Mouse (Mus musculus) heart, embryonic 14.5 days (tissue): ENCODE data around the gene Tstd1. TPM values are rescaled to one million over a fixed set of nuclear protein-coding genes. Genes with fewer than 3 reads are reported as not detected.

Experiments used
- ATAC-seq: fragments of 200-750 bp; cut with Nextera tagmentation; 2 replicates; pipeline ENCODE4 v1.8.0; 2017; ENCODE audit warnings: low read depth, moderate TSS enrichment; ENCODE audit not compliant: insufficient number of reproducible peaks, insufficient read depth, low FRiP score
- H3K27ac ChIP-seq, 2 experiments: fragments of 200-500 bp in 1 of 2; fragments of 300-500 bp in 1 of 2; sonication (generic) in 1 of 2; replicated peaks in 1 of 2; 2 replicates each; pipeline ENCODE4 v1.5.1; 2012 to 2014; ENCODE audit warnings: low read depth in 2 of 2, low read length in 2 of 2, control low read depth in 1 of 2, mild to moderate bottlenecking in 1 of 2, mixed read lengths in 1 of 2; ENCODE audit not compliant: control insufficient read depth in 1 of 2, insufficient read depth in 1 of 2
- H3K27me3 ChIP-seq: fragments of 300-500 bp; sonication (generic); 2 replicates; pipeline ENCODE4 v1.6.1; 2014; ENCODE audit warnings: mild to moderate bottlenecking, low read length, control low read depth; ENCODE audit not compliant: control insufficient read depth, insufficient read depth
- H3K36me3 ChIP-seq: fragments of 300-500 bp; sonication (generic); 2 replicates; pipeline ENCODE4 v1.6.1; 2014; ENCODE audit warnings: mild to moderate bottlenecking, control low read depth, low read length, mixed read lengths; ENCODE audit not compliant: control insufficient read depth, insufficient read depth
- H3K4me1 ChIP-seq, 2 experiments: fragments of 200-500 bp in 1 of 2; fragments of 300-500 bp in 1 of 2; sonication (generic) in 1 of 2; 2 replicates each; pipeline ENCODE4 v1.6.1; 2012 to 2014; ENCODE audit warnings: low read length in 2 of 2, control low read depth in 1 of 2, mixed read lengths in 1 of 2; ENCODE audit not compliant: control insufficient read depth in 2 of 2, insufficient read depth in 2 of 2
- H3K4me2 ChIP-seq: fragments of 300-500 bp; sonication (generic); 2 replicates; pipeline ENCODE4 v1.6.1; 2014; ENCODE audit warnings: mild to moderate bottlenecking, low read length
- H3K4me3 ChIP-seq, 2 experiments: fragments of 200-500 bp in 1 of 2; fragments of 300-500 bp in 1 of 2; sonication (generic) in 1 of 2; 2 replicates each; pipeline ENCODE4 v1.5.1; 2012 to 2014; ENCODE audit warnings: low read length in 2 of 2, mild to moderate bottlenecking in 2 of 2, control low read depth in 1 of 2, low read depth in 1 of 2, moderate library complexity in 1 of 2; ENCODE audit not compliant: control insufficient read depth in 1 of 2, insufficient read depth in 1 of 2
- H3K9ac ChIP-seq: fragments of 300-500 bp; sonication (generic); 2 replicates; pipeline ENCODE4 v1.6.1; 2014; ENCODE audit warnings: mild to moderate bottlenecking, low read length
- H3K9me3 ChIP-seq: fragments of 300-500 bp; sonication (generic); 2 replicates; pipeline ENCODE4 v1.6.1; 2016; ENCODE audit warnings: low read length, control low read depth; ENCODE audit not compliant: control insufficient read depth
- WGBS: fragments of 180-500 bp; shearing (Covaris S2); extraction: QIAGEN DNeasy Blood & Tissue Kit; methylation state at CpG from one replicate; pipeline ENCODE4 v1.1.7; 2014; 5-methylcytosine and 5-hydroxymethylcytosine counted together
- polyA plus RNA-seq: library from polyadenylated mRNA; unstranded; fragments of >200 nt; fragmentation: Nextera tagmentation; extraction: Ambion mirVana; gene quantifications from 2 replicates; pipeline ENCODE4 v1.2.1, GENCODE M21; 2014

Gene Tstd1
- polyA plus RNA-seq, 1 experiment from 2014 or later: 1.5 TPM

DNA sequence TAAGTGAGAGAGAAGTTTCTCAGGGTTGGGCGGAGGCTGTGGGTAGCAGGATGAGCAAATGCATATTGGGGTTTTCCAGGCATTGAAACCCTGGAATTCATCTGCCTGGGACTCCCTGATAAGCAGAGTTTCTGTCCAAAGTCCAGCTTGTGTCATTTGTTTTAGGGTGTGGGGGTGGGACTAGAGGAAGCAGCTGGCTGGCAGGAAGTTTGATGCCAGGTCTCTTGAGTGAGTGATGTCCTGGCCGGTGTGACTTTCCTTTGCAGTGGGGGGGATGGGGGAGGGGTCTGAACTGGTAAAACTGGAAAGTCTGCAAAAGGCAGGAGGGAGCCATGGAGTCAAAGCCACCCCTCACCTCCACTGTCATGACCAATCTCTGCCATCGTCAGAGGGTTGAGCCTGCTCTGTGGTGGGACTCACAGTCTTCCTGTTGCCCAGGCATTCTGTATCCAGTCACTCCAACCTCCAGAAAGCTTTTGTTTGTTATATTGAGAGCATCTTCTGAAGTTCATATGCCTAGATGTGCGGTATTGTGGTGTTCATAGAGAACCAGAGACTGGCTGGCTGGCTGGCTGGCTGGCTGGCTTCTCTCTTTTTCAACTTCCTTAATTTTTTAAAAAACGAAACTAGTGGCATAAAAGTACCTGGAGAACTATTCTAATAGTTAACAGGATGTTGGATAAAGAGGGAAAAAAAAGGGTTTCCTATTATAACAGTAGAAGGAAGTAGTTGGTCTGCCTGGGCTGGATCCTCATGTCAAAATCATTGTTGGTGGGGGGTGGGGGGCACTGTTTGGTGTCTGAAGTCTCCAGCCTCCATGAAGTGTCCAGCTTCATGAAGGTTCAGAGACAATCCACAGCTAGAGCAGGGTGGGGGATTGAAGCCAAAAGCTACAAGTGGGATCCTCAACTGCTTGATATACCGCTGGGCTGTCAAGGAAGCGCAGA is 23.1 kb downstream of the Tstd1 start:
- Histone ChIP-seq H3K4me3 (peak overlapping the region in 1 of 2 experiments; percentile 5; a peak in 1 of 4 replicates), H3K27me3 (no peaks in the 10 kb centered on the region), H3K9me3 (peaks cover 8% of the 10 kb centered on the region), H3K36me3 (no peaks in the 10 kb centered on the region), H3K27ac (peak overlapping the region; percentile 81 to 84), H3K9ac (peak overlapping the region; percentile 42; the same call in 1 of the 2 replicates), H3K4me1 (peaks cover 29 to 43% of the 10 kb centered on the region in 2 experiments), H3K4me2 (peak overlapping the region; percentile 80)
- peak; percentile 32; the same call in 1 of the 2 replicates for ATAC-seq
- WGBS: 47% methylated on average over 7 of the region's 7 CpGs

DNA sequence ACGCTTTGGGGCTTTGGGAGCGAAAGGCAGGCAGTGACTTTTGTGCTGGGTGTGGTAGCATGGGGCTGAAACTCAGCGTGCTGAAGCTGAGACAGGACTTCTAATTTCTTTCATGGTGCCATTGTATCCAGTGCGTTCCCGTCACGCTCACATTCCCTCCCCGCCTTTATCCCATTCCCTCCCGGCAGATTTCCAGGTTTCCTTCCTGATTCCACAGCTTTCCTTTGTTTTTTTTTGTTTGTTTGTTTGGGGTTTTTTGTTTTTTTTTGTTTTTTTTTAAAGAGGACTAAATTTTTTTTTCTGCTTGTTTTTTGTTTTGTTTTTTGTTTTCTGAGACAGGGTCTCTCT is 23.7 kb downstream of the Tstd1 start:
- Histone ChIP-seq H3K27ac (peak overlapping the region; percentile 81 to 84), H3K27me3 (no peaks in the 10 kb centered on the region), H3K36me3 (no peaks in the 10 kb centered on the region), H3K4me1 (peaks cover 32 to 44% of the 10 kb centered on the region in 2 experiments), H3K4me2 (peak overlapping the region; percentile 80), H3K9ac (peak overlapping the region; percentile 38; the same call in 1 of the 2 replicates), H3K9me3 (peaks cover 8% of the 10 kb centered on the region), H3K4me3 (peak overlapping the region in 1 of 2 experiments; percentile 5; a peak in 1 of 4 replicates)
- WGBS: 67% methylated on average over 8 of the region's 8 CpGs
- no peak for ATAC-seq

DNA sequence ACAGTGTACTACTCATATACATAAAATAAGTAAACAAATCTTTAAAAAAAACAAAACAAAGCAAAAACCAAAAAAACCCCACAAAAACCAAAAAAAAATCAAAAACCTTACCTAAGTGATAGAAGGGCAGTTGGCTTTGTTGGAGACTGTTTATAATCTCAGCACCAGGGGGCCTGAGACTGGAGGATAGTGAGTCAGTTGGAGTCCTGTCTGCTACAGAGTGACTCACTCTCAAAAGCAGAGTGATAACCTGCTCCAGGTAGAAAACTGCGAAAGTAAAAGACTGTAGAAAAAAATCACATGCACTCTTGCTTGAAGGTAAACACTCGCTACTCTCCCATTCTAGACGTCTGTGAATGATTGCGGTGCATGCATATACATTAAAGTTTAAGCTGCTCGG is 26.4 kb downstream of the Tstd1 start:
- no peaks in the 10 kb centered on the region for H3K27me3 ChIP-seq
- H3K4me3 ChIP-seq: no peak overlapping the region
- no peak overlapping the region for H3K4me2 ChIP-seq
- H3K27ac ChIP-seq: no peak overlapping the region
- no peaks in the 10 kb centered on the region for H3K36me3 ChIP-seq
- peaks cover 26 to 44% of the 10 kb centered on the region in 2 experiments for H3K4me1 ChIP-seq
- peaks cover 8% of the 10 kb centered on the region for H3K9me3 ChIP-seq
- H3K9ac ChIP-seq: no peak overlapping the region
- no peak for ATAC-seq
- 86% methylated on average over 5 of the region's 5 CpGs for WGBS

DNA sequence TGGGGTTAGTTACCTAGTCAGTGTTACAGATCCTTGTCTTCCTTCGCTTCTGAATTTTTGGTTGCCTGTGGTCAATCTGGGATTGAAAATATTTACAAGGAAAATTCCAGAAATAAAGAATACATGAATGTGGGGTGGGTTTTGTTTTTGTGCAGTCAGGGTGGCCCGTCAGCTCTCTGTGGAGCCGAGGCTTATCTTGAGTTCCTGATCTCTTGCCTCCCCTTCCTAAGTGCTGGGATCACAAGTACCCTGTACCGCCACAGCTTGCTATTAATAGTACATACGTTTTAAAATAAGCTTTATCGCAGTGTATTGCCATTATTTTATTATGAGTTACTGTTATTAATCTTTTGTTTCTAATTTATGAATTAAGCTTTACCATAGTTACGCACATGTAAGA is 28.2 kb downstream of the Tstd1 start:
- Histone ChIP-seq H3K9ac (no peak overlapping the region; the same call in 1 of the 2 replicates), H3K4me2 (peak overlapping the region; percentile 40), H3K36me3 (no peaks in the 10 kb centered on the region), H3K27ac (peak overlapping the region in 1 of 2 experiments; percentile 37; a peak in 1 of 4 replicates), H3K9me3 (peaks cover 8% of the 10 kb centered on the region), H3K4me1 (peaks cover 12 to 29% of the 10 kb centered on the region in 2 experiments), H3K4me3 (no peak overlapping the region), H3K27me3 (no peaks in the 10 kb centered on the region)
- ATAC-seq: no peak
- 27% methylated on average over 7 of the region's 7 CpGs for WGBS

DNA sequence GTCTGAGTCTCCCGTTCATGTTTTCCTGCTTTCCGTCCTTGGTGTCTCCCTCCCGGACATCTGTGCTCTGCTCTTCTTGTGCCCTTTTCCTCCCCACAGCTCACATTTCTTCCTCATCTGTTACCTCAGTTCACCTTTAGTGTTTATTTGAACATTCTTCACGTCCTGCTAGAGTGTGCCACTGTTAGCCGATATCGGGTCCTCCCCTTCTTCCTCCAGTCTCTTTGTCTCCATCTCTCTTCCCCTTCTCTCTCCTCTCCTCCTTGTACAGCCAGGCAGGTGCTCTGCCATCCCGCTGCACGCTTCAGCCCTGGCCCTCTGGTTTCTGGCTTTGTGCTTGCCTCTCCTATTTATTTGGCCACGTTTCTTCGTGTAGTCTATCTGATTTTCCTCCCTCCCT is 29.0 kb downstream of the Tstd1 start:
- no peaks in the 10 kb centered on the region for H3K27me3 ChIP-seq
- peaks cover 8 to 22% of the 10 kb centered on the region in 2 experiments for H3K4me1 ChIP-seq
- no peaks in the 10 kb centered on the region for H3K36me3 ChIP-seq
- 18% methylated on average over 10 of the region's 10 CpGs for WGBS
- H3K4me2 ChIP-seq: peak overlapping the region; percentile 40
- peak overlapping the region; percentile 51 for H3K9ac ChIP-seq
- H3K27ac ChIP-seq: peak overlapping the region; percentile 37 to 38
- no peak for ATAC-seq
- H3K4me3 ChIP-seq: no peak overlapping the region
- peaks cover 8% of the 10 kb centered on the region for H3K9me3 ChIP-seq

DNA sequence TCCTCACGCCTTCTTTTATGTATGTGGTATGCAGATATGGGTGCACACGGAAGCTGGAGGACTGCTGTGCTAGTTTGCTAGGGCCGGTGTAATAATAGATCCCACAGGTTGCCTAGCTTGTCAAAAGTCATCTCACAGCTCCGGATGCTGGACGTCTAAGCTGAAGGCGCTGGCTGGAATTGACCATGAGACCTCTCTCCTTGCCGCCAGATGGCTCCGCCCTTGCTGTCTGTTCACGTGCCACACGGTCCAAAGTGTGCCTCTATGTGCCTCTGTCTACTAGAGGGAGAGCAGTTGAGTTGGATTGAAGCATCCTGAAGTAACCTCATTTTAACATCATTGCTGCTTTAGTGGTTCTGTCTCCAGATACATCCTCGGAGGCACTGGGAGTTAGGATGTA is 31.4 kb downstream of the Tstd1 start:
- no peak overlapping the region for H3K4me2 ChIP-seq
- no peaks in the 10 kb centered on the region for H3K27me3 ChIP-seq
- 57% methylated on average over 11 of the region's 11 CpGs for WGBS
- H3K4me3 ChIP-seq: no peak overlapping the region
- ATAC-seq: no peak
- peaks cover 8 to 22% of the 10 kb centered on the region in 2 experiments for H3K4me1 ChIP-seq
- H3K36me3 ChIP-seq: 0 out of 2 replicates have a peak, but pooled peaks cover 4% of the 10 kb centered on the region
- peaks cover 3% of the 10 kb centered on the region; the same call in 1 of the 2 replicates for H3K9me3 ChIP-seq
- H3K9ac ChIP-seq: no peak overlapping the region
- no peak overlapping the region for H3K27ac ChIP-seq

DNA sequence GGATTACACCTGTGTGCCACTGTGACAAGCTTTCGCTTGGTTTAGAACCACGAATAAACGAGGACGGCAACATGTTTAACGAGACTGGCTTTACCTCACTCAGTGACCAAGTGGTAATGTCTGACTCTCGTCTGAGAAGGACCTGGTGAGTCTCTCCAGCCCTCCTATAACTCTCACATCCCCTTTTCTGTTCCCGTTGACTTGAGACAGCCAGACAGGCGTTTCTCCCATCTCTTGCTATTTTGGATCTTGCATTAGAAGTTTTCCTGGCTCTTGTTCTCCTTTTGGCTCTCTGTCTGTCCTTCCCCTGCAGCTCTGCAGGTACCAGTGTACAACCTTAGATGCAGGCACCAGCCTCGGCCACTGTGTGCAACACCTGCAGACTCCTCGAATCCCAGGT is 32.3 kb downstream of the Tstd1 start:
- Histone ChIP-seq H3K9ac (no peak overlapping the region), H3K27ac (no peak overlapping the region), H3K4me1 (peaks cover 8 to 22% of the 10 kb centered on the region in 2 experiments), H3K4me2 (no peak overlapping the region), H3K4me3 (no peak overlapping the region), H3K9me3 (peaks cover 2% of the 10 kb centered on the region; the same call in 1 of the 2 replicates), H3K27me3 (no peaks in the 10 kb centered on the region), H3K36me3 (0 out of 2 replicates have a peak, but pooled peaks cover 4% of the 10 kb centered on the region)
- no peak for ATAC-seq
- 76% methylated on average over 10 of the region's 10 CpGs for WGBS
